Mouse (Mus musculus): Measurements from ENCODE around the gene Spats2l. TPM values are rescaled to one million over a fixed set of nuclear protein-coding genes. Genes with fewer than 3 reads are reported as not detected.

Spats2l gene
- polyA plus RNA-seq, 1 experiment from 2014 or later, result 53.0 TPM

GRCm38 (mm10) chr1:57969327-57970271, 195.6 kb downstream of the Spats2l start:
- Histone ChIP-seq H3K4me3 (ENCODE audit: low read length) (peak overlapping the region; percentile 84), H3K4me1 (ENCODE audit: control insufficient read depth, insufficient read depth, low read length) (no peaks in the 10 kb centered on the region; the same call in 1 of the 2 replicates), H3K9me3 (ENCODE audit: control insufficient read depth, low read length) (no peaks in the 10 kb centered on the region), H3K9ac (ENCODE audit: low read depth, low read length) (peak overlapping the region; percentile 92), H3K27me3 (replicated peaks; ENCODE audit: control insufficient read depth, insufficient read depth, low read length) (no peaks in the 10 kb centered on the region), H3K36me3 (ENCODE audit: control insufficient read depth, insufficient read depth, low read length) (no peaks in the 10 kb centered on the region), H3K4me2 (ENCODE audit: low read depth, low read length) (peak overlapping the region; percentile 83), H3K27ac (ENCODE audit: low read length) (peak overlapping the region; percentile 73)
- ATAC-seq, result peak; percentile 99
- under 1% methylated on average over 65 of the region's 65 CpGs for WGBS

- H3K36me3 ChIP-seq (ENCODE audit: control insufficient read depth, insufficient read depth, low read length), result no peaks in the 10 kb centered on the region
Observed at GRCm38 (mm10) chr1:57971588-57971987, 197.6 kb downstream of the Spats2l start.

GRCm38 (mm10) chr1:57976860-57977259, 202.9 kb downstream of the Spats2l start:
- WGBS, result 89% methylated on average over 3 of the region's 3 CpGs
- Histone ChIP-seq H3K4me3 (ENCODE audit: low read length) (no peak overlapping the region), H3K9ac (ENCODE audit: low read depth, low read length) (no peak overlapping the region), H3K27me3 (replicated peaks; ENCODE audit: control insufficient read depth, insufficient read depth, low read length) (no peaks in the 10 kb centered on the region), H3K9me3 (ENCODE audit: control insufficient read depth, low read length) (no peaks in the 10 kb centered on the region), H3K36me3 (ENCODE audit: control insufficient read depth, insufficient read depth, low read length) (no peaks in the 10 kb centered on the region), H3K4me2 (ENCODE audit: low read depth, low read length) (no peak overlapping the region), H3K4me1 (ENCODE audit: control insufficient read depth, insufficient read depth, low read length) (no peaks in the 10 kb centered on the region), H3K27ac (ENCODE audit: low read length) (no peak overlapping the region)
- ATAC-seq, result no peak

More at GRCm38 (mm10) chr1:57971588-57971987, 197.6 kb downstream of the Spats2l start:
- Histone ChIP-seq H3K4me2 (ENCODE audit: low read depth, low read length) (no peak overlapping the region), H3K4me3 (ENCODE audit: low read length) (no peak overlapping the region), H3K27me3 (replicated peaks; ENCODE audit: control insufficient read depth, insufficient read depth, low read length) (no peaks in the 10 kb centered on the region), H3K9ac (ENCODE audit: low read depth, low read length) (no peak overlapping the region), H3K9me3 (ENCODE audit: control insufficient read depth, low read length) (no peaks in the 10 kb centered on the region), H3K4me1 (ENCODE audit: control insufficient read depth, insufficient read depth, low read length) (no peaks in the 10 kb centered on the region; the same call in 1 of the 2 replicates), H3K27ac (ENCODE audit: low read length) (no peak overlapping the region)
- WGBS, result 62% methylated on average over 2 of the region's 2 CpGs
- no peak for ATAC-seq

GRCm38 (mm10) chr1:57989052-57989600, 215.2 kb downstream of the Spats2l start:
- no peak overlapping the region for H3K4me2 ChIP-seq (ENCODE audit: low read depth, low read length)
- WGBS, result 66% methylated on average over 6 of the region's 6 CpGs
- H3K27me3 ChIP-seq (replicated peaks; ENCODE audit: control insufficient read depth, insufficient read depth, low read length), result no peaks in the 10 kb centered on the region
- H3K9ac ChIP-seq (ENCODE audit: low read depth, low read length), result no peak overlapping the region
- no peak for ATAC-seq
- H3K27ac ChIP-seq (ENCODE audit: low read length), result no peak overlapping the region
- H3K36me3 ChIP-seq (ENCODE audit: control insufficient read depth, insufficient read depth, low read length), result no peaks in the 10 kb centered on the region
- H3K9me3 ChIP-seq (ENCODE audit: control insufficient read depth, low read length), result no peaks in the 10 kb centered on the region
- no peaks in the 10 kb centered on the region for H3K4me1 ChIP-seq (ENCODE audit: control insufficient read depth, insufficient read depth, low read length)
- H3K4me3 ChIP-seq (ENCODE audit: low read length), result no peak overlapping the region

GRCm38 (mm10) chr1:57991277-57991676, 217.3 kb downstream of the Spats2l start:
- no peak for ATAC-seq
- H3K4me3 ChIP-seq (ENCODE audit: low read length), result no peak overlapping the region
- no peak overlapping the region for H3K27ac ChIP-seq (ENCODE audit: low read length)
- H3K27me3 ChIP-seq (replicated peaks; ENCODE audit: control insufficient read depth, insufficient read depth, low read length), result no peaks in the 10 kb centered on the region
- no peaks in the 10 kb centered on the region for H3K4me1 ChIP-seq (ENCODE audit: control insufficient read depth, insufficient read depth, low read length)
- H3K9ac ChIP-seq (ENCODE audit: low read depth, low read length), result no peak overlapping the region
- H3K36me3 ChIP-seq (ENCODE audit: control insufficient read depth, insufficient read depth, low read length), result no peaks in the 10 kb centered on the region
- H3K9me3 ChIP-seq (ENCODE audit: control insufficient read depth, low read length), result no peaks in the 10 kb centered on the region
- WGBS, result 86% methylated on average over 2 of the region's 2 CpGs
- H3K4me2 ChIP-seq (ENCODE audit: low read depth, low read length), result no peak overlapping the region

- peak; percentile 98 for ATAC-seq
- Histone ChIP-seq H3K9me3 (ENCODE audit: control insufficient read depth, low read length) (no peaks in the 10 kb centered on the region), H3K4me3 (ENCODE audit: low read length) (peak within 1 kb of the TSS; percentile 92), H3K27me3 (replicated peaks; ENCODE audit: control insufficient read depth, insufficient read depth, low read length) (no peaks in the 10 kb centered on the region), H3K4me2 (ENCODE audit: low read depth, low read length) (peak within 1 kb of the TSS; percentile 86), H3K9ac (ENCODE audit: low read depth, low read length) (peak within 1 kb of the TSS; percentile 85), H3K36me3 (ENCODE audit: control insufficient read depth, insufficient read depth, low read length) (no peaks in the 10 kb centered on the region), H3K4me1 (ENCODE audit: control insufficient read depth, insufficient read depth, low read length) (peaks cover 15% of the 10 kb centered on the region), H3K27ac (ENCODE audit: low read length) (peak within 1 kb of the TSS; percentile 79)
- WGBS, result 7% methylated on average over 30 of the region's 30 CpGs
Observed at GRCm38 (mm10) chr1:57995432-57996132, 221.6 kb downstream of the Spats2l start, which contains the start of gene Sgo2a. Gene Sgo2a (plus strand): TSS chr1:57995971.

GRCm38 (mm10) chr1:57996133-57996615, 222.2 kb downstream of the Spats2l start:
- Histone ChIP-seq H3K9ac (ENCODE audit: low read depth, low read length) (peak overlapping the region; percentile 85), H3K4me1 (ENCODE audit: control insufficient read depth, insufficient read depth, low read length) (peaks cover 15% of the 10 kb centered on the region), H3K27ac (ENCODE audit: low read length) (peak overlapping the region; percentile 79), H3K4me3 (ENCODE audit: low read length) (peak overlapping the region; percentile 92), H3K27me3 (replicated peaks; ENCODE audit: control insufficient read depth, insufficient read depth, low read length) (no peaks in the 10 kb centered on the region), H3K36me3 (ENCODE audit: control insufficient read depth, insufficient read depth, low read length) (no peaks in the 10 kb centered on the region), H3K9me3 (ENCODE audit: control insufficient read depth, low read length) (no peaks in the 10 kb centered on the region), H3K4me2 (ENCODE audit: low read depth, low read length) (peak overlapping the region; percentile 86)
- 0% methylated on average over 29 of the region's 29 CpGs for WGBS
- ATAC-seq, result peak; percentile 83

Measured in intestine, embryonic 16.5 days (tissue).